ENCODE assay signal across 15 mouse cellular contexts in genomic region chr7:38071065-38071464, GRCm38 (mm10).
"Had no signal": no experiment of that assay in that cellular context is flagged by ENCODE, and none has a peak within 500 bp of the region (broad histone marks: within the 10 kb centered on the region; RNA-seq: fewer than 3 reads in every experiment).

No protein-coding gene starts in this region.

- H3K27ac ChIP-seq: kidney, postnatal 0 days; layer of hippocampus, adult 2 months; limb, embryonic 12.5 days; liver, embryonic 13.5 days; lung, embryonic 15.5 days; midbrain, embryonic 10.5 days; neural tube, embryonic 12.5 days had no signal

- DNase-seq: kidney, adult 9 months; kidney, postnatal 36 days; liver; liver, embryonic 13.5 days; liver, postnatal 0 days; midbrain, embryonic 14.5 days; retina, postnatal 1 day; right cerebral cortex, postnatal 14 days; thymus, postnatal 36 days had no signal

- H3K36me3 ChIP-seq: limb, embryonic 12.5 days; liver, embryonic 13.5 days; lung, embryonic 15.5 days; midbrain, embryonic 10.5 days; neural tube, embryonic 12.5 days had no signal

- H3K27me3 ChIP-seq: neural tube, embryonic 12.5 days had no signal

- H3K9me3 ChIP-seq: limb, embryonic 12.5 days; liver, embryonic 13.5 days; lung, embryonic 15.5 days; midbrain, embryonic 10.5 days; neural tube, embryonic 12.5 days had no signal

- H3K4me3 ChIP-seq: layer of hippocampus, adult 2 months; limb, embryonic 12.5 days; liver, embryonic 13.5 days; lung, embryonic 15.5 days; midbrain, embryonic 10.5 days; neural tube, embryonic 12.5 days had no signal

- H3K4me2 ChIP-seq: limb, embryonic 12.5 days; liver, embryonic 13.5 days; lung, embryonic 15.5 days; neural tube, embryonic 12.5 days had no signal

- H3K9ac ChIP-seq: limb, embryonic 12.5 days; liver, embryonic 13.5 days; liver, postnatal 0 days; lung, embryonic 15.5 days; neural tube, embryonic 12.5 days had no signal

- H3K4me1 ChIP-seq: liver, embryonic 13.5 days; lung, embryonic 15.5 days had no signal

- ATAC-seq: liver, postnatal 0 days had no signal
